ENCODE assay signal across 28 mouse cellular contexts in the genomic region with DNA sequence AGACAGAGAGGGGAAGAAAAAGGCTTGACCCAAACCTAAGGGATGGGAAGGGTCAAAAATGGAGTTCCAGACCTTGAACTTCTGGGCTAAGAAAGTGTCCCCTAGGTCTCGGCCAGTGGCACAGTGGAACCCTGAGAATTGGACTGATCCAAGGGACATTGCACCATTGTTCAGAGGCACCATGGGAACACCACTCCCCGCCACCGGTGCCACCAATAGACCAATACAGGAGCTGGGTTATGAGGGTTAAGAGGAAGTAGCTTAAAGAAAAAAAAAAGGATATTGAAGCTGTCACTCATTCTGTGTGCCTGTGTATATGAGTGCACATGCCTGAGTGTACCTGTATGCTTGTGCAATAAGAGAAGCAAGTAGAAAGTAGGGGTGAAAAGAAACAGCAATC.
DNase-seq lines count a peak whose midpoint lies in the region; ATAC-seq and TF ChIP-seq lines count a peak whose summit lies in the region.
"Had no signal": no experiment of that assay in that cellular context is flagged by ENCODE, and none has a peak within 500 bp of the region (broad histone marks: within the 10 kb centered on the region; RNA-seq: fewer than 3 reads in every experiment).

No protein-coding gene starts in this region.

- H3K9me3 ChIP-seq in stomach, postnatal 0 days (ENCODE audit: control insufficient read depth, low read length) = no peaks in the 10 kb centered on the region
- H3K9me3 ChIP-seq in forebrain, embryonic 13.5 days (replicated peaks) = no peaks in the 10 kb centered on the region
- no peaks in the 10 kb centered on the region for H3K9me3 ChIP-seq in hindbrain, embryonic 11.5 days (ENCODE audit: control insufficient read depth, low read length)
- H3K9me3 ChIP-seq: embryonic facial prominence, embryonic 10.5 days; embryonic facial prominence, embryonic 13.5 days; forebrain, embryonic 12.5 days; heart, embryonic 13.5 days; hindbrain, embryonic 12.5 days; hindbrain, embryonic 15.5 days had no signal

- no peaks in the 10 kb centered on the region for H3K79me2 ChIP-seq in liver, adult 2 months (ENCODE audit: control insufficient read depth, insufficient read depth, low read length)

- TF ChIP-seq CTCF in liver, adult 2 months (IDR thresholded peaks at IDR 0.05; ENCODE audit: low read depth, low read length) = no peak
- no peak for TF ChIP-seq CTCF in testis, adult 2 months (IDR thresholded peaks at IDR 0.05; ENCODE audit: control insufficient read depth, insufficient read depth, insufficient replicate concordance, low read depth, low read length)
- no peak for TF ChIP-seq CTCF in stomach, postnatal 0 days (IDR thresholded peaks at IDR 0.05; ENCODE audit: low read depth)

- no peak overlapping the region for H3K9ac ChIP-seq in liver, adult 2 months (ENCODE audit: low read depth, low read length)
- H3K9ac ChIP-seq in stomach, postnatal 0 days (ENCODE audit: low read length) = no peak overlapping the region
- no peak overlapping the region for H3K9ac ChIP-seq in forebrain, embryonic 13.5 days
- H3K9ac ChIP-seq in hindbrain, embryonic 11.5 days (ENCODE audit: low read depth, low read length) = no peak overlapping the region
- H3K9ac ChIP-seq: embryonic facial prominence, embryonic 13.5 days; forebrain, embryonic 12.5 days; heart, embryonic 13.5 days; hindbrain, embryonic 12.5 days; hindbrain, embryonic 15.5 days had no signal

- no peaks in the 10 kb centered on the region for H3K27me3 ChIP-seq in liver, adult 2 months (ENCODE audit: control insufficient read depth, insufficient read depth, low read length)
- no peaks in the 10 kb centered on the region for H3K27me3 ChIP-seq in testis, adult 2 months (ENCODE audit: control insufficient read depth, insufficient read depth, low read length)
- no peaks in the 10 kb centered on the region for H3K27me3 ChIP-seq in stomach, postnatal 0 days (ENCODE audit: control insufficient read depth, insufficient read depth, low read length)
- no peaks in the 10 kb centered on the region for H3K27me3 ChIP-seq in forebrain, embryonic 13.5 days
- no peaks in the 10 kb centered on the region for H3K27me3 ChIP-seq in hindbrain, embryonic 11.5 days (ENCODE audit: control insufficient read depth, insufficient read depth, low read length)
- H3K27me3 ChIP-seq: embryonic facial prominence, embryonic 13.5 days; heart, embryonic 13.5 days; hindbrain, embryonic 12.5 days; hindbrain, embryonic 15.5 days had no signal

- peak overlapping the region; percentile 83 for H3K27ac ChIP-seq in liver, adult 2 months (replicated peaks; ENCODE audit: insufficient read depth, low read depth, low read length)
- no peak overlapping the region for H3K27ac ChIP-seq in testis, adult 2 months (ENCODE audit: control insufficient read depth, insufficient read depth, low read depth, low read length)
- H3K27ac ChIP-seq in stomach, postnatal 0 days (replicated peaks) = no peak overlapping the region
- no peak overlapping the region for H3K27ac ChIP-seq in forebrain, embryonic 13.5 days
- H3K27ac ChIP-seq in hindbrain, embryonic 11.5 days (ENCODE audit: low read depth, low read length) = no peak overlapping the region
- H3K27ac ChIP-seq: embryonic facial prominence, embryonic 10.5 days; embryonic facial prominence, embryonic 13.5 days; forebrain, embryonic 12.5 days; heart, embryonic 13.5 days; hindbrain, embryonic 12.5 days; hindbrain, embryonic 15.5 days had no signal

- TF ChIP-seq POLR2A in liver, adult 2 months (IDR thresholded peaks at IDR 0.05; ENCODE audit: extremely low read depth, insufficient read depth, low read length) = no peak
- TF ChIP-seq POLR2A in testis, adult 2 months (IDR thresholded peaks at IDR 0.05; ENCODE audit: control insufficient read depth, low read depth, low read length) = no peak

- TF ChIP-seq EP300 in stomach, postnatal 0 days (optimal IDR thresholded peaks at IDR 0.05) = no peak

- H3K4me3 ChIP-seq in liver, adult 2 months (ENCODE audit: insufficient read depth, low read depth, low read length) = no peak overlapping the region
- peak overlapping the region; percentile 82 for H3K4me3 ChIP-seq in testis, adult 2 months (ENCODE audit: control insufficient read depth, low read depth, low read length)
- no peak overlapping the region for H3K4me3 ChIP-seq in stomach, postnatal 0 days (ENCODE audit: low read depth, low read length)
- H3K4me3 ChIP-seq in forebrain, embryonic 13.5 days = no peak overlapping the region
- H3K4me3 ChIP-seq in hindbrain, embryonic 11.5 days (ENCODE audit: low read depth, low read length) = no peak overlapping the region
- H3K4me3 ChIP-seq: embryonic facial prominence, embryonic 10.5 days; embryonic facial prominence, embryonic 13.5 days; erythroblast, embryonic 14.5 days; forebrain, embryonic 12.5 days; heart, embryonic 13.5 days; hindbrain, embryonic 12.5 days; hindbrain, embryonic 15.5 days had no signal

- peak; percentile 79 for ATAC-seq in megakaryocyte, adult 5-6 weeks (ENCODE audit: poor library complexity, severe bottlenecking)
- ATAC-seq in stomach, postnatal 0 days (ENCODE audit: low FRiP score, low TSS enrichment) = 0 out of 2 replicates have a peak, but pooled peaks have one; percentile 29
- ATAC-seq in forebrain, embryonic 13.5 days = no peak
- no peak for ATAC-seq in hindbrain, embryonic 11.5 days (ENCODE audit: low FRiP score)
- ATAC-seq: CD4-positive, CD25-positive, alpha-beta regulatory T cell, adult 4 months; forebrain, embryonic 16.5 days had no signal

- no peak overlapping the region for H3K4me2 ChIP-seq in stomach, postnatal 0 days (replicated peaks; ENCODE audit: low read depth)
- H3K4me2 ChIP-seq in forebrain, embryonic 13.5 days = no peak overlapping the region
- no peak overlapping the region for H3K4me2 ChIP-seq in hindbrain, embryonic 11.5 days (replicated peaks; ENCODE audit: low read depth, low read length)
- H3K4me2 ChIP-seq: embryonic facial prominence, embryonic 13.5 days; forebrain, embryonic 12.5 days; heart, embryonic 13.5 days; hindbrain, embryonic 12.5 days; hindbrain, embryonic 15.5 days had no signal

- no peaks in the 10 kb centered on the region for H3K36me3 ChIP-seq in liver, adult 2 months (ENCODE audit: control insufficient read depth, insufficient read depth, low read length)
- no peaks in the 10 kb centered on the region for H3K36me3 ChIP-seq in testis, adult 2 months (ENCODE audit: control insufficient read depth, insufficient read depth, low read length)
- H3K36me3 ChIP-seq in stomach, postnatal 0 days (ENCODE audit: control insufficient read depth, insufficient read depth, low read length) = no peaks in the 10 kb centered on the region
- no peaks in the 10 kb centered on the region for H3K36me3 ChIP-seq in forebrain, embryonic 13.5 days (ENCODE audit: poor library complexity, severe bottlenecking)
- no peaks in the 10 kb centered on the region for H3K36me3 ChIP-seq in hindbrain, embryonic 11.5 days (ENCODE audit: control insufficient read depth, insufficient read depth, low read length)
- H3K36me3 ChIP-seq: embryonic facial prominence, embryonic 10.5 days; embryonic facial prominence, embryonic 13.5 days; forebrain, embryonic 12.5 days; heart, embryonic 13.5 days; hindbrain, embryonic 12.5 days; hindbrain, embryonic 15.5 days had no signal

- peaks cover 39% of the 10 kb centered on the region for H3K4me1 ChIP-seq in liver, adult 2 months (ENCODE audit: control insufficient read depth, insufficient read depth, low read length)
- no peaks in the 10 kb centered on the region for H3K4me1 ChIP-seq in testis, adult 2 months (ENCODE audit: control insufficient read depth, insufficient read depth, low read length)
- no peaks in the 10 kb centered on the region for H3K4me1 ChIP-seq in stomach, postnatal 0 days (replicated peaks; ENCODE audit: control insufficient read depth, insufficient read depth)
- peaks cover 16% of the 10 kb centered on the region for H3K4me1 ChIP-seq in forebrain, embryonic 13.5 days
- H3K4me1 ChIP-seq in hindbrain, embryonic 11.5 days (replicated peaks; ENCODE audit: control insufficient read depth, insufficient read depth, low read length) = no peaks in the 10 kb centered on the region
- H3K4me1 ChIP-seq: embryonic facial prominence, embryonic 13.5 days had no signal

- WGBS in liver, adult 2 months = 20% methylated on average over 3 of the region's 3 CpGs
- WGBS in stomach, postnatal 0 days = 95% methylated on average over 3 of the region's 3 CpGs
- WGBS in forebrain, embryonic 13.5 days = 90% methylated on average over 3 of the region's 3 CpGs
- 93% methylated on average over 3 of the region's 3 CpGs for WGBS in hindbrain, embryonic 11.5 days

- DNase-seq in liver, adult 2 months (ENCODE audit: extremely low read depth, low read depth, low spot score) = peak; percentile 68
- no peak for DNase-seq in liver
- no peak for DNase-seq in testis, postnatal 14 days (ENCODE audit: low spot score)
- DNase-seq in stomach, postnatal 0 days (ENCODE audit: low spot score) = no peak
- no peak for DNase-seq in hindbrain, embryonic 11.5 days (ENCODE audit: low spot score)
- DNase-seq: adrenal gland, adult 2 months; adrenal gland, postnatal 14 days; cerebellum, adult 11 months; cerebellum, adult 2 months; cerebellum, adult 9-11 months; cerebellum, postnatal 25 days; gastrocnemius, postnatal 10 days; gastrocnemius, postnatal 36 days; heart, adult 18-20 months; heart, postnatal 14 days; heart, postnatal 4 days had no signal

Comparison
In these comparisons a context has a peak if more than half of its experiments do, and no peak if none do; other contexts are left out.
1. ATAC-seq: peak in megakaryocyte, adult 5-6 weeks (single experiment) and stomach, postnatal 0 days (single experiment); none in forebrain, embryonic 13.5 days (single experiment) and hindbrain, embryonic 11.5 days (single experiment).